In the genomic region with DNA sequence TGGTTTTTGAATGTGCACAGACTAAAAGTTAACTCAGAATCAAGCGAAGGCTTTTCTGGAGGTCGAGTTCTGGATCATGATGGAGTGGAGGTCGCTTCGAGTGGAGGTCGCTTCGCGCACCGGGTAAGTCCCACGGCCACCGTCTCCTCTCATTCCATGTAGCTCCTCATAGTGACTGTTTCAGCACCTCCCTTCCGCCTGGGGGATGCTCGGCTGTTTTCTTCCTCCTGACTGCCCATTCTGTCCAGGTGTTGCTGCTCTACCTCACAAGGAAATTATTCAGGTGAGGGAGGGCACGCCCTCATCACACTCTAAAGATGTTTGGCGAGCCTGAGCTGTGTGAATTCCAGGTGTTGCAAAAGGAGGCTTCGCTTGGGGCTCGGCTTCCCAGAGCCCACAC, we compare ENCODE assay signal across 23 mouse cellular contexts. TPM values are rescaled to one million over a fixed set of nuclear protein-coding genes. Genes with fewer than 3 reads are reported as not detected.
DNase-seq lines count a peak whose midpoint lies in the region; ATAC-seq lines count a peak whose summit lies in the region.
"Had no signal": no experiment of that assay in that cellular context is flagged by ENCODE, and none has a peak within 500 bp of the region (broad histone marks: within the 10 kb centered on the region; RNA-seq: fewer than 3 reads in every experiment).

No protein-coding gene starts in this region.

- peaks cover 6% of the 10 kb centered on the region; the same call in 1 of the 2 replicates for H3K27me3 ChIP-seq in lung, embryonic 15.5 days

- no peak overlapping the region for H3K4me3 ChIP-seq in lung, embryonic 15.5 days
- H3K4me3 ChIP-seq: heart, adult 2 months; limb, embryonic 13.5 days; liver, embryonic 13.5 days had no signal

- H3K9ac ChIP-seq in lung, embryonic 15.5 days: no peak overlapping the region
- H3K9ac ChIP-seq: limb, embryonic 13.5 days; liver, embryonic 13.5 days had no signal

- ATAC-seq in lung, embryonic 15.5 days (ENCODE audit: borderline replicate concordance, extremely low read depth, low FRiP score, low TSS enrichment): no peak
- ATAC-seq: hindbrain, embryonic 16.5 days; intestine, embryonic 16.5 days; midbrain, embryonic 16.5 days had no signal

- no peaks in the 10 kb centered on the region for H3K9me3 ChIP-seq in lung, embryonic 15.5 days
- H3K9me3 ChIP-seq: limb, embryonic 13.5 days; liver, embryonic 13.5 days had no signal

- peak overlapping the region; percentile 51; the same call in 1 of the 2 replicates for H3K27ac ChIP-seq in lung, embryonic 15.5 days
- H3K27ac ChIP-seq: heart, adult 2 months; kidney, postnatal 0 days; limb, embryonic 13.5 days; liver, embryonic 13.5 days had no signal

- H3K4me2 ChIP-seq in lung, embryonic 15.5 days: no peak overlapping the region
- H3K4me2 ChIP-seq: limb, embryonic 13.5 days; liver, embryonic 13.5 days had no signal

- DNase-seq in heart, postnatal 36 days: peak; percentile 0
- no peak for DNase-seq in heart, adult 18-20 months
- DNase-seq in lung, postnatal 4 days: no peak
- peak; percentile 9 to 55 for DNase-seq in spleen, postnatal 4 days (ENCODE audit: low spot score in 2 of 2)
- no peak for DNase-seq in spleen, adult 12 weeks (ENCODE audit: low spot score)
- DNase-seq in gastrocnemius, postnatal 25 days: no peak
- DNase-seq: adrenal gland, adult 2 months; cerebellum, adult 8-10 months; heart, postnatal 4 days; liver, embryonic 13.5 days; retina, postnatal 1 day; thymus, adult 2 months had no signal

- peaks cover 9% of the 10 kb centered on the region; the same call in 1 of the 2 replicates for H3K4me1 ChIP-seq in lung, embryonic 15.5 days
- H3K4me1 ChIP-seq: limb, embryonic 13.5 days had no signal

- intact Hi-C loops in heart, postnatal 36 days (cut with DNase I): loop anchor here (5.0 kb wide), 1 partner anchor 384 kb away; the partner anchor contains the start of gene Adra1d

- H3K36me3 ChIP-seq in lung, embryonic 15.5 days: no peaks in the 10 kb centered on the region
- H3K36me3 ChIP-seq: limb, embryonic 13.5 days; liver, embryonic 13.5 days had no signal

- WGBS in lung, embryonic 15.5 days: 77% methylated on average over 16 of the region's 16 CpGs

RNA-seq across cellular contexts. Expression of gene Prnd, which starts 4.3 kb away (rescaled TPM):
- total RNA-seq in heart, postnatal 36 days (2021): 1 to 10 TPM; 1.4 to 2.4 TPM
- total RNA-seq in heart, adult 18-20 months (2021): 1 to 10 TPM in 1 of 2 experiments, not detected in 1; 1.7 TPM
- polyA plus RNA-seq in lung, embryonic 15.5 days (2015; fragmentation: Nextera tagmentation; extraction: Ambion mirVana): 44.2 and 44.8 TPM in 2 replicates
- 1 to 10 TPM in 1 of 2 experiments, under 1 TPM in 1; 0.97 to 1.6 TPM for total RNA-seq in gastrocnemius, postnatal 25 days (2021)
- total RNA-seq: adrenal gland, adult 2 months had no signal

RNA-seq across cellular contexts. Expression of gene Prn, which starts 36.6 kb away (rescaled TPM):
- total RNA-seq in heart, postnatal 36 days (2021): 1 to 10 TPM in 1 of 2 experiments, not detected in 1; 1.8 TPM
- under 1 TPM; 0.42 to 0.64 TPM for total RNA-seq in heart, adult 18-20 months (2021)
- not detected in 2 replicates for polyA plus RNA-seq in lung, embryonic 15.5 days (2015; fragmentation: Nextera tagmentation; extraction: Ambion mirVana)
- total RNA-seq in gastrocnemius, postnatal 25 days (2021): under 1 TPM in 1 of 2 experiments, not detected in 1; 0.23 TPM
- total RNA-seq: adrenal gland, adult 2 months; gastrocnemius, adult 8-10 months; neutrophil, adult 5-6 weeks had no signal
- polyA plus RNA-seq: adrenal gland, adult 2 months; forebrain, embryonic 11.5 days; heart, adult 2 months; hindbrain, embryonic 16.5 days; intestine, embryonic 16.5 days; limb, embryonic 13.5 days; liver, embryonic 13.5 days; midbrain, embryonic 16.5 days; stomach, embryonic 14.5 days; thymus, adult 2 months had no signal

RNA-seq across cellular contexts. Expression of gene Prnp, which starts 36.6 kb away (rescaled TPM):
- 100 to 1,000 TPM; 102 to 117 TPM for total RNA-seq in heart, postnatal 36 days (2021)
- 100 to 1,000 TPM; 127 to 135 TPM for total RNA-seq in heart, adult 18-20 months (2021)
- 53.2 and 57.0 TPM in 2 replicates for polyA plus RNA-seq in lung, embryonic 15.5 days (2015; fragmentation: Nextera tagmentation; extraction: Ambion mirVana)
- 100 to 1,000 TPM in 1 of 2 experiments, 10 to 100 TPM in 1; 71.2 to 113 TPM for total RNA-seq in gastrocnemius, postnatal 25 days (2021)

Comparison
In these comparisons a context has a peak if more than half of its experiments do, and no peak if none do; other contexts are left out.
1. DNase-seq: peak in heart, postnatal 36 days (2 of 2) and spleen, postnatal 4 days (2 of 2); none in heart, adult 18-20 months (0 of 2), lung, postnatal 4 days (0 of 2), spleen, adult 12 weeks (single experiment) and gastrocnemius, postnatal 25 days (single experiment).